Mouse (Mus musculus): Measurements from ENCODE around the gene 9330182L06Rik. TPM values are rescaled to one million over a fixed set of nuclear protein-coding genes. Genes with fewer than 3 reads are reported as not detected.

Gene 9330182L06Rik
- polyA plus RNA-seq, 1 experiment from 2014 or later: 5.2 TPM

DNA sequence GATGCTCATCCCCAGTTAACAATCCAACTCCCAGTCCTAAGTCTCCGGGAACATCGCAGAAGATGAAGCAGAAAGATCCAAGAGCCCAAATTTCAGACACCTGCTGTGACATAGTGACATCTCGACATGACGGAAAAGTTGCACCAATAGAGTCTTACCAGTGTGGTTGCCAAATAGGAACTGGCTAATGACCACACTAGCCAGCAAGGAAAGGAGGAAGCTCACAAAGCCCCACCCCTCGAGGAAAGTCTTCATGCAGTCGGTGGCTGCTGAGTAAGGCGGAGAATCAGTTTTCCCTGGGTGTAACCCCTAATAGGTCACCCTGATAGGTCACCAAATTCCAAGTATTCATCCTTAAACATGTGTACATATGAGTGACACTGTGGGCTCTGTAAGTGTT is 151.2 kb downstream of the 9330182L06Rik start:
- H3K27me3 ChIP-seq (ENCODE audit: control insufficient read depth, insufficient read depth, low read length): no peaks in the 10 kb centered on the region
- H3K27ac ChIP-seq (ENCODE audit: low read depth, low read length): no peak overlapping the region
- no peak overlapping the region for H3K9ac ChIP-seq (ENCODE audit: low read length)
- H3K4me1 ChIP-seq (ENCODE audit: control insufficient read depth, insufficient read depth, low read length): no peaks in the 10 kb centered on the region
- ATAC-seq (ENCODE audit: low FRiP score) (no peak), DNase-seq (ENCODE audit: low spot score, missing footprints) (no peak)
- H3K4me3 ChIP-seq (ENCODE audit: low read depth, low read length): no peak overlapping the region
- no peak overlapping the region for H3K4me2 ChIP-seq
- 86% methylated on average over 7 of the region's 7 CpGs for WGBS
- no peaks in the 10 kb centered on the region for H3K9me3 ChIP-seq (ENCODE audit: control insufficient read depth, low read length)
- no peaks in the 10 kb centered on the region for H3K36me3 ChIP-seq (ENCODE audit: control insufficient read depth, insufficient read depth, low read length)

DNA sequence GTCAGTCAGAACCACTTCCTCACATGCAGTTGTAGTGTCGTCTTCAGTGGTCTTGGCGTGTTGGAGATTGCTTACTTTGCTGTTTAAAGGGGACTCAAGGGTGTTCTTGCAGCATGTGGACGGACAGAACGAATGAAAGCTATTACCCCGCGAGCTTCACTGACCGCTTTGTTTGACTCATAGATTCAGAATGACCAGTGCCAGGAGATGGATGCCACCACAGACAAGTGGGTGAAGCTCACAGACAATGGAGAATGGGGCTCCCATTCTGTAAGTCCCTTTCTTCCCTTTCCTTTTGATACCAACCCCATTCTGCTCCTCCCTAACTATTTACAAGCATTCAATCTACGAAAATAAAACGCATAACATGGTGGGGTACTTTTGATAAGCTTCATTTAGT is 151.9 kb downstream of the 9330182L06Rik start:
- H3K4me1 ChIP-seq (ENCODE audit: control insufficient read depth, insufficient read depth, low read length): no peaks in the 10 kb centered on the region
- H3K9me3 ChIP-seq (ENCODE audit: control insufficient read depth, low read length): no peaks in the 10 kb centered on the region
- no peak overlapping the region for H3K9ac ChIP-seq (ENCODE audit: low read length)
- no peak for ATAC-seq (ENCODE audit: low FRiP score)
- DNase-seq (ENCODE audit: low spot score, missing footprints): no peak
- no peaks in the 10 kb centered on the region for H3K27me3 ChIP-seq (ENCODE audit: control insufficient read depth, insufficient read depth, low read length)
- H3K4me2 ChIP-seq: no peak overlapping the region
- no peak overlapping the region for H3K4me3 ChIP-seq (ENCODE audit: low read depth, low read length)
- 89% methylated on average over 9 of the region's 9 CpGs for WGBS
- H3K27ac ChIP-seq (ENCODE audit: low read depth, low read length): no peak overlapping the region
- no peaks in the 10 kb centered on the region for H3K36me3 ChIP-seq (ENCODE audit: control insufficient read depth, insufficient read depth, low read length)

DNA sequence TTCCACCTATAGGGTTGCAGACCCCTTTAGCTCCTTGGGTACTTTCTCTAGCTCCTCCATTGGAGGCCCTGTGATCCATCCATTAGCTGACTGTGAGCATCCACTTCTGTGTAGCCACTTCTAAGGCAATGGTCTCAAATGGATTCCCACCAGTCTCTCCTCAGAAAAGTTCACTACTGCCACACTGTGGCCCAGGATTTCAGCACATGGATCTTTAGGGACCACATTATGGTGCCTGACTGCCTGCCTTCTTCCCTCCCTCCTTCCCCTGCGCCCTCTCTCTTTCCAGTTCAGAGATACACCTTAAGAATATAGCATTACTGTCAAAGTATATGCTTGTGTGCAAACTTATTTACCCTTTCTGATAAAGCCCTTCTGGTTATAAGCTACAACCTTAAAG is 154.0 kb downstream of the 9330182L06Rik start:
- no peak for DNase-seq (ENCODE audit: low spot score, missing footprints)
- Histone ChIP-seq H3K9ac (ENCODE audit: low read length) (no peak overlapping the region), H3K4me2 (no peak overlapping the region), H3K27ac (ENCODE audit: low read depth, low read length) (no peak overlapping the region), H3K9me3 (ENCODE audit: control insufficient read depth, low read length) (no peaks in the 10 kb centered on the region), H3K36me3 (ENCODE audit: control insufficient read depth, insufficient read depth, low read length) (no peaks in the 10 kb centered on the region), H3K4me3 (ENCODE audit: low read depth, low read length) (no peak overlapping the region), H3K4me1 (ENCODE audit: control insufficient read depth, insufficient read depth, low read length) (no peaks in the 10 kb centered on the region), H3K27me3 (ENCODE audit: control insufficient read depth, insufficient read depth, low read length) (no peaks in the 10 kb centered on the region)
- ATAC-seq (ENCODE audit: low FRiP score): peak; percentile 66; the same call in 1 of the 2 replicates
- 58% methylated on average over 1 of the region's 1 CpGs for WGBS

DNA sequence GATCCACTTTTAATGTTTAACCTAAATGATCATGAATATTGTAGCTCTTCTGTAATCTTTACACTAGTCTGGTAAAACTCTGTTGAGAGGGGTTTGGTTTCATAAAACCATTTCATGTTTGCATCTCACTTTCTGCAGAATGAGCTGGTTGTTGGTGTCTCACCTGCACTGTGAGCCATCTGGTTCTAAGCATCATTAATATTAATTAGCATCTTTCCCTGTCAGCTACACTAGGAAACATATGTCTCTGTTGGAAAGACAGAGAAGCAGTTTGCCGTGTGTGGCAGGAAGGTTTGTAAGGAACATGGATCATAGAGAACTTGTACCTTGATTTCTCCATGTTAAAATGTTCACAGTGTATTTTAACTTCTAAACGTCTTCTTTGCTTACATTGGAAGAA is 158.5 kb downstream of the 9330182L06Rik start:
- Histone ChIP-seq H3K9me3 (ENCODE audit: control insufficient read depth, low read length) (no peaks in the 10 kb centered on the region), H3K9ac (ENCODE audit: low read length) (no peak overlapping the region), H3K4me3 (ENCODE audit: low read depth, low read length) (no peak overlapping the region), H3K27ac (ENCODE audit: low read depth, low read length) (no peak overlapping the region), H3K4me2 (no peak overlapping the region), H3K27me3 (ENCODE audit: control insufficient read depth, insufficient read depth, low read length) (no peaks in the 10 kb centered on the region), H3K36me3 (ENCODE audit: control insufficient read depth, insufficient read depth, low read length) (no peaks in the 10 kb centered on the region), H3K4me1 (ENCODE audit: control insufficient read depth, insufficient read depth, low read length) (no peaks in the 10 kb centered on the region)
- WGBS: 65% methylated on average over 2 of the region's 2 CpGs
- DNase-seq (ENCODE audit: low spot score, missing footprints) (no peak), ATAC-seq (ENCODE audit: low FRiP score) (no peak)

DNA sequence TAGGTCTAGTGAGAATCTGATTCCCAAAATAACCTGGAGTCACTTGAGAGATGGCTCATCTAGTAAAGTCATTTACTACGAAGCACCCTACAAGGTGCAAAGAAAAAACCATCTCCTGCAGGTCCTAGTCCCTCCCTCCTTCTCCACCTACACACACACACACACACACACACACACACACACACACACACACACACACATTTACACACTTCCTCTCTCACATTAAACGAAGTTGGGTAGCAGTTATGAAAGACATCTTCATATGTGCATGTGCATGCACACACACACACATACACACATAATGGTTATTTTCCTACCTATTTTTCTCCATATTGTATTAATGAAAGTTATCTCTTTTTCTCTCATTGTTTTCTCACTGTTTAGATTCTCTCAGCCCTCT is 161.2 kb downstream of the 9330182L06Rik start:
- Histone ChIP-seq H3K4me3 (ENCODE audit: low read depth, low read length) (no peak overlapping the region), H3K27me3 (ENCODE audit: control insufficient read depth, insufficient read depth, low read length) (no peaks in the 10 kb centered on the region), H3K4me2 (no peak overlapping the region), H3K36me3 (ENCODE audit: control insufficient read depth, insufficient read depth, low read length) (no peaks in the 10 kb centered on the region), H3K27ac (ENCODE audit: low read depth, low read length) (no peak overlapping the region), H3K4me1 (ENCODE audit: control insufficient read depth, insufficient read depth, low read length) (no peaks in the 10 kb centered on the region), H3K9me3 (ENCODE audit: control insufficient read depth, low read length) (no peaks in the 10 kb centered on the region), H3K9ac (ENCODE audit: low read length) (no peak overlapping the region)
- DNase-seq (ENCODE audit: low spot score, missing footprints) (no peak), ATAC-seq (ENCODE audit: low FRiP score) (peak; percentile 25; the same call in 1 of the 2 replicates)
- WGBS: 83% methylated on average over 2 of the region's 2 CpGs

DNA sequence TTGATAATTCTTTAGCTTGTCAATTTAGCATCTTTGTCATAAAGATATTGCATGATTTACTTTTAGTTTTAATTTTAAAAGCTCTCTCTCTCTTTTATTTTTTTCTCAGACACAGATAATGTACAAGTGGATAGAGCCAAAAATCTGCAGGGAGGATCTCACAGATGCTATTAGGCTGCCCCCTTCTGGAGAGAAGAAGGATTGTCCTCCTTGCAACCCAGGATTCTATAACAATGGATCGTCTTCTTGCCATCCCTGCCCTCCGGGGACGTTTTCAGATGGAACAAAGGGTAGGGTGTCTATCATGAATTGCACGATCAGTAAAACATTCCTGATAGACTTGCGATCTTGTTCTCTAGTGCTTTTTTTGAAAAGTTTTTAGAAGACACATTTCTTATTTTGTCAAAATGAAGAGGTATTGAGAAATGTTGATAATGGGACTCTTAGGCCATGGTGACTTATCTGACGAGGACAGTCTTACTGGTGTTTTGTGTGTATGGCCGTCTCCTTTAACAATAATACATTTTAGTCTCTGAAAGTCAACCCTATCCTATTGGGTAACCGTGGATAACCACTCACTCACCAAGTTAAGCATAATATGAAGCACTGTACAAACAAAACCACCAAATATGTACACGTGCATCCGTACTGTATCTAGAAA is 161.8 kb downstream of the 9330182L06Rik start:
- peak; percentile 68; the same call in 1 of the 2 replicates for ATAC-seq (ENCODE audit: low FRiP score)
- H3K4me2 ChIP-seq: no peak overlapping the region

DNA sequence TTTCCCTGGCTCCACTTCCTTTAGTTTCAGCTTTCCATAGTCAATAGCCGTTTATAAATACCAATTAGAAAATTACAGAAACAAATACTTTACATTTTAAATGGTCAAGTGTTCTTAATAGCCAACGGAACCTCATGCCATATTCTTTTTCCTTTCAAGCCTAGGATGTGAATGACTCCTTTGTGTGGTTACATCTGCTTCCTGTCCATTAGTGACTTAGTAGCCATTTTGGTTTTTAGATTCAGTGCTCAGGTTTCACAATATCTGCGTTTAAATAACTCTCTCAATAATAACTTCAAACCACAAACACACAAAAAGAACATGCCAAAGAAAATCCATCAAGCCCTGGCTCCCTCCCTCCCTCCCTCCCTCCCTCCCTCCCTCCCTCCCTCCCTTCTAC is 162.8 kb downstream of the 9330182L06Rik start:
- Histone ChIP-seq H3K27me3 (ENCODE audit: control insufficient read depth, insufficient read depth, low read length) (no peaks in the 10 kb centered on the region), H3K4me1 (ENCODE audit: control insufficient read depth, insufficient read depth, low read length) (no peaks in the 10 kb centered on the region), H3K4me2 (no peak overlapping the region), H3K36me3 (ENCODE audit: control insufficient read depth, insufficient read depth, low read length) (no peaks in the 10 kb centered on the region), H3K9ac (ENCODE audit: low read length) (no peak overlapping the region), H3K27ac (ENCODE audit: low read depth, low read length) (no peak overlapping the region), H3K4me3 (ENCODE audit: low read depth, low read length) (no peak overlapping the region), H3K9me3 (ENCODE audit: control insufficient read depth, low read length) (no peaks in the 10 kb centered on the region)
- WGBS: 79% methylated on average over 3 of the region's 3 CpGs
- ATAC-seq (ENCODE audit: low FRiP score) (no peak), DNase-seq (ENCODE audit: low spot score, missing footprints) (no peak)

More for the DNA sequence above, 161.8 kb downstream of the 9330182L06Rik start:
- DNase-seq (ENCODE audit: low spot score, missing footprints): peak; percentile 92
- H3K9me3 ChIP-seq (ENCODE audit: control insufficient read depth, low read length): no peaks in the 10 kb centered on the region
- H3K36me3 ChIP-seq (ENCODE audit: control insufficient read depth, insufficient read depth, low read length): no peaks in the 10 kb centered on the region
- no peak overlapping the region for H3K27ac ChIP-seq (ENCODE audit: low read depth, low read length)
- no peaks in the 10 kb centered on the region for H3K27me3 ChIP-seq (ENCODE audit: control insufficient read depth, insufficient read depth, low read length)
- H3K9ac ChIP-seq (ENCODE audit: low read length): no peak overlapping the region
- H3K4me3 ChIP-seq (ENCODE audit: low read depth, low read length): no peak overlapping the region
- no peaks in the 10 kb centered on the region for H3K4me1 ChIP-seq (ENCODE audit: control insufficient read depth, insufficient read depth, low read length)
- WGBS: 44% methylated on average over 10 of the region's 10 CpGs

DNA sequence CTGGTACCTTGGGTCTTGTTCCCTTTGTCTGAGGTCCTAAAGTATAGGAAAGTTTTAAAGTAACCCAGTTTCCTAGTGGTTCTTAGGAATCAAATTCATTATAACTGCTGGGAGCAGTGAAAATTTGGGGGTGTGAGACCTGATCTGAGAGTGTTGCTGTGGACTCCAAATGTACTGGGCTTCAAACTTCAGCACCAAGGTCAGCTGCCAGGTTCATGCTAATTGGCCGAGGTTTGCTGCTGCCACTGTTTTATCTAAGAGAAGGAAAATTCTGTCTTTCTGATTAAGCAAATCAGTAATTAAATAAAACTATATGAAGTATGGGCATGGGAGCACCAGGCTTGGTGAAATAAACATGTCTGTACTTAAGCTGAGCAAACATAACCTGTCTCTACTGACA is 180.2 kb downstream of the 9330182L06Rik start:
- H3K4me3 ChIP-seq (ENCODE audit: low read depth, low read length): no peak overlapping the region
- no peak overlapping the region for H3K9ac ChIP-seq (ENCODE audit: low read length)
- WGBS: 25% methylated on average over 1 of the region's 1 CpGs
- no peaks in the 10 kb centered on the region for H3K27me3 ChIP-seq (ENCODE audit: control insufficient read depth, insufficient read depth, low read length)
- no peak overlapping the region for H3K27ac ChIP-seq (ENCODE audit: low read depth, low read length)
- H3K36me3 ChIP-seq (ENCODE audit: control insufficient read depth, insufficient read depth, low read length): no peaks in the 10 kb centered on the region
- DNase-seq (ENCODE audit: low spot score, missing footprints) (no peak), ATAC-seq (ENCODE audit: low FRiP score) (no peak)
- no peaks in the 10 kb centered on the region for H3K9me3 ChIP-seq (ENCODE audit: control insufficient read depth, low read length)
- no peaks in the 10 kb centered on the region for H3K4me1 ChIP-seq (ENCODE audit: control insufficient read depth, insufficient read depth, low read length)
- H3K4me2 ChIP-seq: no peak overlapping the region

DNA sequence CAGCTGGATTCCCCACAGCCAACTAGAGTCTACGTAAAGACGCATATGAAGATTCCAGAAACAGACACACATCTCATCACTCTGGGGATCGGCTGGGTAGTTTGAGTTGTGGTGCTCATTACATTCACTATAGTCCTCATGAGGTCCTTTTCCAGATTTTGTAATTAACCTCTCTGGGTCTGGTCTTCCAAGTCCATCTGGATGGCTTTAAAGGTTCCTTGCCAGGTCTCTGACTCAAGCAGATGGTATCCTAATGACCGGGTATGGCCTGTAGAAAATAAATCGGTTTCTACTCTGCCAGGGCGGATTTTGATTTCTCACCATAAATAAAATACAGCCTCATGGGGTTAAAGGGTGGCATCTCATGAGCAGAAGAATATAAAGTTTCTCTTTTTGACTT is 183.0 kb downstream of the 9330182L06Rik start:
- Histone ChIP-seq H3K4me2 (no peak overlapping the region), H3K27me3 (ENCODE audit: control insufficient read depth, insufficient read depth, low read length) (no peaks in the 10 kb centered on the region), H3K36me3 (ENCODE audit: control insufficient read depth, insufficient read depth, low read length) (no peaks in the 10 kb centered on the region), H3K27ac (ENCODE audit: low read depth, low read length) (no peak overlapping the region), H3K4me1 (ENCODE audit: control insufficient read depth, insufficient read depth, low read length) (no peaks in the 10 kb centered on the region), H3K9me3 (ENCODE audit: control insufficient read depth, low read length) (no peaks in the 10 kb centered on the region), H3K9ac (ENCODE audit: low read length) (no peak overlapping the region), H3K4me3 (ENCODE audit: low read depth, low read length) (no peak overlapping the region)
- WGBS: 87% methylated on average over 6 of the region's 6 CpGs
- ATAC-seq (ENCODE audit: low FRiP score) (no peak), DNase-seq (ENCODE audit: low spot score, missing footprints) (no peak)

All from midbrain, embryonic 11.5 days (tissue).